Mouse (Mus musculus) neural tube, embryonic 10.5 days (tissue): ENCODE data around the gene Trio.
A peak's percentile ranks its signal among the peaks of the same experiment; 100 is the strongest.

ENCODE experiments used
- DNase-seq: peaks from one replicate; pipeline ENCODE4 v3.0.0-alpha.2; 2017; ENCODE audit warnings: low spot score; ENCODE audit errors: extremely low spot score

Gene Trio

DNA sequence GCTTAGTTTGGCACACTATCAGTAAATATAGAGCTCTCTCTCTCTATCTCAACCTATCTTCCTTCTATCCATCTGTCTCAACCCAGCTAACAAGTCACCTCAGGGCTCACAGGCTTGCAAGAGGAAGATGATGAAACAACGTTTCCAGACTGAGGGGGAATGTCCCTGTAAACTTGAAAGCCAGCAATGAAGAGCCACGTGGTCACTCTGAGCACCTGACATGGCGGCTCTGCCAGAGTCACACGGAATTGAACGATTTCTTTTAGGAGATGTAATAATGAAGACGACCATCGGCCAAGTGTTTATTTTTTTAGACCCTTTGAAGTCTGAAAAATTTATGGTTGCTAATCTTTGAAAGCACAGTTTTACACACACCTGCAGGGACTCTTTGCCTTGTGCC, 251.2 kb downstream of the Trio start:
- no peak for DNase-seq

DNA sequence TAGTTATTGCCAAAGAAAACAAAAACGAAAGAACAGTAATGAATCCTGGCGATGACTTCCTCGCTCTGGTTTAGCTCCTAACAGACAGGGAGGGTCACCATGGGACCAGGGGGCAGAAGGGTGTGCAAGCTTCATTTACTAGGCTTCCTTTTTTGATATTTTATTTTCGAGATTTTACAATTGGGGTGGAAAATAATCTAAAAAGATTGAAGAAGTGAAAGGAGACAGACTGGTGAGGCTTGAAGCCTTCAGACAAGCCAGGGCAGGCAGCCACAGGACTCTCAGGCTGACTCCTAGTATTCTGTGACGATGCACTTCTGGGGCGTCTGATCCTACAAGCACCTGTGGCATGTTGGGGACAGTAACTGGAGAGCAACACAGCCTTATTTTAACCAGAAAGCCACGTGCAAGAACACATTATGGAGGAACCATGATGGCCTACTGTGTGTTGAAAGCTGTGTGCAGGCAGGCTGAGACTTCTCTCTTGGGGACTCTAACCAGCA, 253.5 kb downstream of the Trio start:
- no peak for DNase-seq

DNA sequence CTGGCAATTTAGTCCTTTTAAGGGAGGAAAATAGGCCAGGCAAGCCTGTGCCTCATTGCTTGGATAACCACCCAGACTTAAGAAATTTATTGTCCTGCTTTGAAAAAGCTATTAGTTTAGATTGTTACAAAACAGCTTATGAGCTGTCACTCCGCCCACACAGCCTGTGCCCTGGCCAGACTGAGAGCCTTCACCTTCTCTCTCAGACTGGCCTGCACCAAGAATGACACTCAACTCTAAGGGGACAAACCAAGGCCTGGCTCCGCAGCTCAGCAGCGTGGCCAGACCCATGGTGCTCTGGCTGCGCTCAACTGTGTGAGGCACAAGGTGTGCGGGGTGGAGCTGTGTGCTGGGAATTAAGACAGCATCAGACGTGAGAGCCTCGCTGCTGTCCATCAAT, 254.1 kb downstream of the Trio start:
- no peak for DNase-seq

DNA sequence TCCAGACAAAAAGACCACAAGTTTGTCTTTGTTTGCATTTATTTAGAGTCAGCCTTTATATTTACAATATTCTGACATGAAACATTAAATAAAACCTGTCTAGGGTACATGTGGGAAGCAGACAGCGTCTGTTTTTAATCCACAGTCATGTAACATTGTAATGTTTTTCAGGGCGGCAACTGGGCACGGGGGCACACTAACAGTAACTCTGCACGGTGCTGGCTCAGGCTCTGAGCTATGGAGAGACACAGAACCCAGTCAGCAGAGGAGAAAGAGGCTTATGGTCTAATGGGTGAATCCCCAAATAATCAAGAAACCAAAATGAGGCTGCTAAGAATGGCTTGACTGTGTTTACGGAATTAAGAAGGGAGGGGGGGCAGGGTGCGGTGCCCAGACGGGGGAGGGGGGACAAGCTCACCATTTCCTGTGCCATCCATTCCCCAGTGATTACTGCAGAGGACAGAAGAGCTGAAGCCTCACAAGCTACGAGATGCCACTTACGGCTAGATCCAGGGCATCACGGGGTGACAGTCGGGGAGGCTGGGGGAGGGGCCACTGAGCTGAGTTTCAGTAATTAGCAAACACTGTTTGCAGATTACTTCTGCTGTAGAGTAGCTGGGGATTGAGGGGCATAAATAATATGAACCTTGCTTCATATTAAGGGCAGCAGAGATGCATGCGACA, 255.0 kb downstream of the Trio start:
- DNase-seq, result no peak

DNA sequence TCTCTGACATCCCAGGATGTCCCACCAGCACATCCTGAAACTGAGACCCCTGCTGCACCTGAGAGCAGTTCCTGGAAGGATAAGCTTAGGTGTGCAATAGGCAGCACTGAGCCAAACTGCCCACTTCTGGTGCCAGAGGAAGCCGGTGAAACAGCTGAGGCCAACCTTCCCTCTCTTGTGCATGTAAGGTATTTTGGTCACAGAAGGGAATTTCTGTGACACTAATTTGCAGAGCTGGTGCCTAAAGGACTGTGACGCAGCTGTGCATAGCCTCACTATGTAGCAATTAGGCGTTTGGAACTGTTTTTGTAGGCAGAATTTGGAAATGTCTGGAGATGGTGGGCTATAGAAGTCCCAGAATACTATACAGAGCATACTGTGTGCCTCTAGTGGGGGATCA, 264.2 kb downstream of the Trio start:
- DNase-seq, result no peak

DNA sequence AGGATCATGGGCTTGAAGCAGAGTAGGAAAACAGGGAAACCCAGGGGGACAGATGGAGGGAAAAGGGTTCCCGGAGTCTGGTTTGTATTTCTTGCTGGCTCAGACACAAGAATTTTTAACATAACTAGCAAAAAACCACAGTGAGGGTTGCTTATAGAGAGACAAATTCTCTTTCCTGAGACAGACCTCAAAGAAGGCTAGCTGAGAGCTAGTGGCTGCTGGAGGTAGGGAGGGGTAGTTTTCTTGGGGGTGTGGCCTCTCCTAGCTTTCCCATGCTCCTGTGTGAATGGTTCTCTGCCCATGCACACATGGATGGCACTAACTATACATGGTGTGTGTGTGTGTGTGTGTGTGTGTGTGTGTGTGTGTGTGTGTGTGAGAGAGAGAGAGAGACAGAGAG, 265.0 kb downstream of the Trio start:
- DNase-seq, result no peak

DNA sequence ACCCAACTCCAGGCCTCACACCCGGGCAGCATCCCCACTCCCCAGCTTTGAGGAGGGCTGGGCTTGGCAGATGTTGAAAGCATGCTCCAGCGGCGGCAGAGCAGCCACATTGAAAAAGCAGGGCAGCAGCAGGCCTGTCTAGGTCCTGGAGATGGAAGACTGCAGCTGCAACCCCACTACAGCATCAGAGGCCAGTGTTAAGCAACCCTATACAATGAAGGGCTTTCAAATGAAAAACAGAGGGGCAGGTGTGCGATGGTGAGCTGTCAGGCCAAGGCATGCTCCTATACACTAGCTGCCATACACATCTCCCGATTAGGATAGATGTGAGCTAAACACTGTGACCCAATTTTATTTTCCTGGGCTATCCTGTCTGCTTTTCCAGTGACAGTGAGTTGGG, 265.8 kb downstream of the Trio start:
- no peak for DNase-seq

DNA sequence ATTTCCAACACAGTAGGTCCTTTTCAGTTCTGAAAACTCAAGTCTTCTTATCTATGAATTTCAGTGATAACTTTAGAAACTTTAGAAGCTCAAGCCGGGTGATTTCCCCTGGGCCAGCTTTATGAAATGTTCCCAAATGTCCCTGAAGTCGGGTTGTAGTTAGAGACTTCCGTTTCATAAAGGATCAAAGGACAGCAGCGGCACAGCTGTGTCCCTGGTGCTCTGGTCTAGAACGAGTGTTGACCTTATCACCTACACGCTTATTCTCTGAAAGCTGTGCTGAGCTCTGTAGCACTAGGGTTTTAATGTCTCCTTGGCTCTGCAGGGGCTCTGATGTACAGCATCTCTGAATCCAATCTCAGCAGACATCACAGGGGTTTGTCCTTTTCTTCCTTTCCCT, 267.0 kb downstream of the Trio start:
- DNase-seq, result no peak

DNA sequence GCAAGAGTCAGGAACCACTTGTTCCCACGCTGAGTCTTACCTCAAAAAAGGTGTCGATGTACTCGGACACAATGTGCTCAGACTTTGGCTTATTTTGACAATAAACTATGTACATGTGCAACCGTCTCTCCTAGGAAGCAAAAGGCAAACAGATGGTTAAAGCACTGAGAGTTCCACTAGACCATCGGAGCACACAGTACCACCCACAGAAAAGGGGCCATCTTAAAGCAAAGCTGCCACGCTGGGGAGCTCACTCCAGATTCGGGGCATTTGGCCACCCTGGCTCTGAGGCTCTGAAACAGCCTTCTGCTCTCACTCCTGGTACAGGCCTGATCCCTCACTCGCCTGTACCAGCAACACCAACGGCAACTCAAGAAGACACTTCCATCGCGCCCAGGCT, 269.2 kb downstream of the Trio start:
- DNase-seq, result no peak

DNA sequence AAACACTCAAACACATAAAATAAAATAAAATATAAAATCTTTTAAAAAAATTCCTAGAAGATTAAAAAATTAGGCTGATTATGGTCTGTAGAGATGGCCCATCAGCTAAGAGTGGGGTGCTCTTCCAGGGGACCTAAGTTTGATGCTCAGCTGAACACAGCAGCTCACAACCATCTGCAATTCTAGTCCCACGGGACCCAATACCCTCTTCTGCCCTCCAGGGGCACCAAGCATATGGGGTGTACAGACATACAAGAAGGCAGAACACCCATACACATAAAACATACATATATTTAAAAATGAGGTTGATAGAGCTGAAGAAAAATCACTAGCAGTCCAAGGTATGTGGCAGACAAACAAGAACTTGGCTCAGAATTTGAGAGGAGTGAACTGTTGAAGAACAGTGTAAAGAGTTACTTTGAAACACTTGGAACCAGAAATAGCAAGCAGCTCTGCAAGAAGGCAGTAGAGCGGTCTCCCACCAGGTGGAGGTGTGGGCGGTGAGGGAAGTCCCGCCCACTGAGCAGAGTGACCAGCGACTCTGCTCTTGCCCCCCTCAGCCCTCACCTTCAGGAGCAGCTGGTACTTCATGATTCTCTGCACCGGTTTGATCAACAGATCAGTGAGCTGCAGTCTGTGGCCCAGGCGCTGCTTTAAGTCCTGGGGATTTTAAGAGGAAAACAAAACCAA, 270.9 kb downstream of the Trio start:
- DNase-seq, result no peak

DNA sequence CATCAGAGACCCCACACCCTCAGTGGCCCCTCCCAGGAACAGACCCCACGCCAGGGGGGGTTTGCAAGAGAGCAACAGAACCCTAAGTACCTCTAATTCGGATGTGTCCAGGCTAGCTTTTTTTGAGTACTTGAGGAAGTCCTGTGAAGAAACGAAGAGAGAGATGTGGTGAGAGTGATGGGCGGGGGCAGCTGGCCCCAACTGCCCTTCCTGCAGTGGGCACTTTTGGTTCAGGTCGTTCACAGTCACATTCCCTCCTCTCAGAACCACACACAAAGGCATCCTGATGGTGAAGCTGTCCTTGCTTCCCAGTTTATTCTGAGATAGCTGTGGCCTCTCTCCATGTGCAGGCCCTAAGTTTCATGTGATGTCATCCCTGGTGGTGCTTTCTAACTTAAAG, 271.7 kb downstream of the Trio start:
- no peak for DNase-seq

DNA sequence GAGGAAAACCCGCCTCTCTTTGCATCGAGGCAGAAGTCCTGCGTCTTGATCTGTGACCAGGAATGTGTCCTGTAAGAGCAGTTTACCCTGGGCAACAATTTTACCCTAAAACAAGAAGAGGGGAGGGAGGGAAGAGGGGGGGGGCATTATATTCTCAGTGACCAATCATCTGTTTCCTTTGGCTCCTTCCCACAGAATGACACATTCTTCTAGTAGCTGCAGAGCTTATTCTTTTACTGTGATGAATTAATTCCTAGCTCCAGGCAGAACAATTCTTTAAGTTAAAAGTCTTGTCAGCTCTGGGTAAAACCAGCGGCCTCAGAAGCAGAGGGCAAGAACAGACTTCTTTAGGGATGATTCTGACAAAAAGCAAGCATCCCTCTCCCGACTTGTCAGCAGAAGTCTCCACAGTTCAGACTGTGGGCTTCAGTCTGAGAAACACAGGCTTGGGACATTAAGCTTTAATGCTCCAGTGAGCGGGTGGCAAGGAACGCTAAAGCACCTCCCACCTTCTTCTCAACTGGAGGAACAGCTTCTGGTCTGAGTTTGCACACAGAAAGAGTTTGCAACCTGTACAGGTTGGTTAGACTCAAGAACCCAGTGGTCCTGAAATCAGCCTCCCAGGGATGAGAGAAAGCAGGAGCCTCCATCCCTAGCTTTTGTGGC, 272.8 kb downstream of the Trio start:
- DNase-seq, result no peak

DNA sequence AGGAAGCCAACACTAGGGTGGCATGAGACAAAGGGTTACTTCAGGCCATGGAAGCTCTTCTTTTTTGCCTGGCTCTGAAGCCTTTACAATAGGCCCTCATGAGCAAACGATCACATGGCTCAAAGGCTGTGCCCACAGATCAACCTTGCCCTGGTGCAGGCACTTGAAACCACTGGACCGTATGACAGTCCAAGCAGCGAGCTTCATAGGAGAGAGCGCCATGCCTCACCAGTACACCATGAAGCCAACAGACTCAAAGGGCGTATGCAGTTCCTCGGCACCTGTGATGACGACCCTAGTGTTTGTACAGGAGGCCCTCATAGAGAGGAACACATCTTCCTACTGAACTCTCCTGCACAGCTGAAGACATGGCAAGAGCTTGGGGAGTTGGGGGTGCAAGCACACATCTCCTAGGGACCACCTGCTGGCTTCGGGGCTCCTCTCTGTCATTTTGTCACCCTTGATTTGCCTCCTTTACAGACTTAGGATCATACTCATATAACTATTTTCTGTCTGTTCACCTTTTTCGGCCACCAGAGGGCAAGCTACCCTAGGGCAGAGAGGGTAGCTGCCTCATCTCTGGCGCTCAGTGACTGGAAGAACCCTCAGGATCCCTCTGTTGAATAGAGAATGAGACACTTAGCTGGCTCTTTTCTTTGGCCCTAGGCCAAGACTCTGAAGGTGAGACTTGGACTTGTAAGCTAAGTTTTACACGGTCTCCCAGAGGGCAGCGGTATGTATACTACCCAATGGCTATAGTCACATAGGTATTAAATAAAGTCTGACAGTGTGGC, 273.8 kb downstream of the Trio start:
- peak; percentile 42 for DNase-seq

DNA sequence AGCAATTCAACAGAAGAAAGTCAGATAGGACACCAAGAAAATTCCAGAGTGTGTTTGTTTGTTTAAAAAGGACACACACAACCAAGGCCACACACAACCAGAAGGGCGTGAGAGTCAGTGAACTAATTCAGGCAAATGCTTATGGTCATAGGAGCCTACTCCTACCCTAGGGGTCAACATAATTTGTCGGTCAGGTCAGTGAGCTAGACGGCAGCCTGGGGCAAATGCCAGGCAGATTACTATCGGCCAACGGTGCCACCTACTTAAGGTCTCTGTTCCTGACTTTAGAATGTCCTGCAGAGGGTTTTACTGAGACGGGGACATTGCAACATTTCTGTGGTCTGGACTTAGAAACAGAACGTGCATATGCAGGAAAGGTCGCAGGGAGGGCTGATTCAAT, 276.9 kb downstream of the Trio start:
- DNase-seq, result no peak

DNA sequence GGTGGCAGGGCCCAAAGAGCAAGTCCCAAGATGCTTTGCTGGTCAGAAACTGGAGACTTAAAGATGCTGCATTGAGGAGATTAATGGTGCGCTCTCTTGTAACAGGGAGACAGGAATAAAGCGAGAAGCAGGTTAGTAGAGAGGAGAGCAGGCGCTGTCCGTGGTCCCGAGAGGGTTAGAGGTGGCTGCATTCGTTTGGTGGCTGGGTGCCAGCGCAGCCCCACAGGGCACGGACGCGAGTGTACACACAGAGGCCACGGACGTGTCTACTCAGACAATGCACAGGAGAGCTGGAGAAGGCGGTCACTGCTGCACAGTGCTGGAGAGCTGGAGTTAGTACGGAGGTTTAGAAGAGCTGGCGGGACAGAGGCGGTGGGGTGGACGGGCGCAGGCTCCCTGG, 278.1 kb downstream of the Trio start:
- no peak for DNase-seq

DNA sequence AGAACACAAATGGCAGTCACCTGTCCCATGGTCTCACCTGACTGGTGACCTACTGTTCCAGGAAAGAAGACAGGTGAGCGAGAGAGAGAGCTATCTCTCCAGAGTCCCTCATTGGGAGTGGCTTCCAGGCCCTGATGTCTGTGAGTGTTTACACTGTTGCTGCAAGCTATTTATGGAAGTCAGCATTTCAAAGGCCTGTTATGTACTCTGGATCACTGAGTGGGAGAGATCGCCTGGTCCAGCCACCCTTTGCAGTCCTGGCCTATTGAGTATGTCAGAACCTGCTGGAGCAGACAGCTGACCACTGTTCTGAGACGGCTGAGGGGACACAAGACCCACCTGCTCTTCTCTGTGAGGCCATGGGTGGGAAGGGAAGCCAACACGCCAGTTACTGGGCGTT, 280.7 kb downstream of the Trio start:
- DNase-seq, result no peak

DNA sequence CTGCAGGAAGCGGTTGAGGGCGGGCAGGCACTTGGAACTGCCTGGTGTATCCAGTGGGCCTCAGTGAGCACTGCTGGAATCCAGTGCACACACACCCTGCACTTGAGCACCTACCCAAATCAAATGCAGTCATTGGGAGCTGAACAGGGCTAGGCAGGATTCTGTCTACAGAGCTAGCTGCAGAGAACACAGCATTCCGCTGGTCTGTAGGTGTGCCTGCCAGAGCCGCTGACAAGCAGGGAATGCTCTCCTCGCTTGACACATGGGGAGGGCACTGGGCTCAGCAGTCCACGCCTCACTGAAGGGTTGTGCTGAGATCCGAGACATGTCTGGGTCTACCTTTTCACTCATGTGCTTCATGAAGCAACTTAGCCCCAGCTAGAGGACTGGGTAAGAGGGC, 285.6 kb downstream of the Trio start:
- DNase-seq, result no peak

DNA sequence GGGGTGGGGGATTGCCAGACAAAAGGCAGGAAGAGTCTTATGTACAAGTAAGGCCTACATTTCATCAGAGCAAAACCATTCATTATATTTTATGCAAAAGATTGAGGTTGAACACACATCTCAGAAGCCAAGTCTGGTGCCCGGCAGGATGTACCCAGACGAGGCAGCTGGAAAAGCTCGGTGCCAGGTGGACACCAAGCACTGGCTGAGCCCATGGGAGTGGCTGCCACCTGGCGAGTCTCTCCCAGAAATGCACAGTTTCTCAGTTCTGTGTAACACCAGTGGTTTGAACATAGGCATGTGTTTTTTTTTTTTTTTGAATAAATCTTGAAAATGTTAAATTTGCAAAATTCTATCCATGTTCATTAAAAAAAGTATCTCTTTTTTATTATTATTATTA, 293.8 kb downstream of the Trio start:
- no peak for DNase-seq

DNA sequence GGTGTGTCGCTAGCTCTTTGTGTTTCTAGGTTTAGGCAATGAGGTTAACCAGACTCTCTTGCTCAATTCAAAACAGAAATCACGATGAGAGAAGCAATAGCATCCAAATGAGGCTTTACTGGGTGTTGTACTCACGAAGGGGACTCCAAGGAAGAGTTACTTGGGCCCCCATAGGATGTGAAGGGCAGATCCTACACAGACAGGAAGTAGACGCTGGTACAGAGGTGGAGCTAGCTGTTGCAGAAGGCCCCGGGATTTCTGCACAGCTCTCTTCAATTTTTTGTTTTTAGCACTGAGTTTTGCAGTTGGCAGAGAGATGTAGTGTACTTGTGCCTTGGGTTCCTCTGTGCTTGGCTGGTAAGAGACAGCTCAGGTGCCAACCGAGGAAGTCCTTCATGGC, 299.4 kb downstream of the Trio start:
- DNase-seq, result no peak

DNA sequence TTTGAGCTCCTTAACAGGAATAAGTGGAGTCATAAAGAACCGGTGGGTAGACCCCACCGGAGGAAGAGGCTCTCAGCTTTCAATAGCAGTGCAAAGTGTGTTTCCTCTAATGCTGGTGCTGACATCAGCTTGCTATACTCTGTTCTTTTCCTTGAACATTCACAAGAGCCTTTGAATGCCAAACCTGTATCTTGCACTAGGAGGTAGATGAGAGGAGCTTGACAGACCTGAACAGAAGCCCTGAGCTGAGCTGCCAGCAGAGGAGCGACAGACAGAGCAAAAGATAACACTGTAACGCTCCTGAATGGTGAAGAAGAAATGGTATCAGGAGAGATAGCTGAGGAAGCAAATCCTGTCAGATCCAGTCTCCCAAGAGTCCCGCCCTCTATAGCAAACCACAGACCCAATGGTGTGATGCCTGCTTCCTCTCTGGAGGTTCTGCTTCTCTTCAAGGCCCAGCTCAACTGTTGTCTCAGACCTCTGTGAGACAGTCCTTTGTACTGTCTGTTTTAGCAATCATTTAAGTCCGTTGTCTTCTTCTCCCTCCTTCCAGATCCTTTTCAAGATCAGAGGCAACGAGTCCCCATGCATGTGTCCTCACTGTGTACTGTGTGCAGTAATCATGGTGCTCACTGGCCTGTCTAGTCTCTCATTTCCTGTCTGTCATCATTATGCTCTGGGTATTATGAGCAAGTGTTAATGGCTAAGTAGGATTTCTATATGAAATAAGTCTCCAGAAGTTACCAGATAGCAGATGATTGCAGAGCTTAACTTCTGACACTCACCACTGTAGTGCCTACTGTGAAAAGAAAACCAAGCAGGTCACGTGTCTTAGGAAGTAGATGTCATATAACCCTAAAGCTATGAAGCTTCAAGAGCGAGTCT, 300.6 kb downstream of the Trio start:
- no peak for DNase-seq

DNA sequence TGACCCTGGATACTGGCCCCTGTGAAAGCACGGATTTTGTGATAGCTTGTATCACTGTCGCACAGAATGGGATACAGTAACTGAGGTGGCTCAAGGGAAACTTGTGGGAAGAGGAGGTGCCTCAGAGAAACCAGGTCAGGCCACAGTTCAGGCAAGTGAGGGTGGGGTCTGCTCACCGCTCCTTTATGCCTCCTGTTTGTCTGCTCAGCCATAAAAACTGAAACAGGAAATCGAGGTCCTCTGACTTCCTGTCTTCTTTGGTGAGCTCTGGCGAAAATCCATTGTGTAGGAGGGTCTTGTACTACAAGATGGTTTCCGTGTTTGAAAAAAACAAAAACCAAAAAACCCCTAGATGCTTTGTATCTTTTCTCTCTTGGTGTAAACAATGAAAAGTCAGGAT, 301.4 kb downstream of the Trio start:
- DNase-seq, result no peak
